Mouse (Mus musculus) ovary, postnatal 10 days (tissue): ENCODE measurements at regions not wholly inside any gene's neighbourhood (a gene's known extent, or its start where the extent isn't known, plus 50 kb on each side); places are given as distances from the start of the nearest gene placed in this dataset.

Source experiments
- DNase-seq: peaks from one replicate; pipeline ENCODE4 v3.0.0; 2022; ENCODE audit warnings: low spot score

- DNase-seq = no peak
Observed at GRCm38 (mm10) chr1:125149817-125150216, 285.7 kb downstream of the Actr3 start.

- DNase-seq = no peak
Observed at GRCm38 (mm10) chr1:125123861-125124260, 311.7 kb downstream of the Actr3 start.

- no peak for DNase-seq
Observed at GRCm38 (mm10) chr1:125100596-125100995, 334.9 kb downstream of the Actr3 start.

- DNase-seq = no peak
Observed at GRCm38 (mm10) chr1:125084906-125085305, 350.6 kb downstream of the Actr3 start.

GRCm38 (mm10) chr1:125039572-125040326 is 395.8 kb downstream of the Actr3 start:
- DNase-seq = no peak

- no peak for DNase-seq
Observed at GRCm38 (mm10) chr1:125013301-125013700, 422.2 kb downstream of the Actr3 start.

GRCm38 (mm10) chr1:125011893-125012292 is 423.6 kb downstream of the Actr3 start:
- DNase-seq = no peak

GRCm38 (mm10) chr1:124997577-124997976 is 437.9 kb downstream of the Actr3 start:
- DNase-seq = no peak

- DNase-seq = no peak
Observed at GRCm38 (mm10) chr1:124950849-124951248, 484.7 kb downstream of the Actr3 start.

GRCm38 (mm10) chr1:124904373-124904772 is 531.2 kb downstream of the Actr3 start:
- no peak for DNase-seq

GRCm38 (mm10) chr1:124871148-124871547 is 564.4 kb downstream of the Actr3 start:
- DNase-seq = no peak

GRCm38 (mm10) chr1:124866248-124866647 is 569.3 kb downstream of the Actr3 start:
- no peak for DNase-seq

- DNase-seq = peak; percentile 5
Observed at GRCm38 (mm10) chr1:124845681-124846080, 589.8 kb downstream of the Actr3 start.

- no peak for DNase-seq
Observed at GRCm38 (mm10) chr1:124825717-124826116, 609.8 kb downstream of the Actr3 start.

GRCm38 (mm10) chr1:124793026-124793425 is 642.5 kb downstream of the Actr3 start:
- DNase-seq = no peak

- DNase-seq = no peak
Observed at GRCm38 (mm10) chr1:124790646-124791045, 644.9 kb downstream of the Actr3 start.

GRCm38 (mm10) chr1:124790130-124790529 is 645.4 kb downstream of the Actr3 start:
- DNase-seq = no peak

- DNase-seq = no peak
Observed at GRCm38 (mm10) chr1:124783066-124783465, 652.5 kb downstream of the Actr3 start.

GRCm38 (mm10) chr1:124777685-124778084 is 657.8 kb downstream of the Actr3 start:
- DNase-seq = no peak

- no peak for DNase-seq
Observed at GRCm38 (mm10) chr1:124756721-124757120, 678.8 kb downstream of the Actr3 start.

- no peak for DNase-seq
Observed at GRCm38 (mm10) chr1:124739777-124740176, 694.4 kb upstream of the Dpp10 start.

- DNase-seq = no peak
Observed at GRCm38 (mm10) chr1:124730364-124730763, 685.0 kb upstream of the Dpp10 start.

- DNase-seq = peak; percentile 17
Observed at GRCm38 (mm10) chr1:124718065-124718464, 672.7 kb upstream of the Dpp10 start.

- no peak for DNase-seq
Observed at GRCm38 (mm10) chr1:124706246-124706645, 660.9 kb upstream of the Dpp10 start.
